Mouse (Mus musculus): Measurements from ENCODE around the gene Gbf1.

The Gbf1 gene

DNA sequence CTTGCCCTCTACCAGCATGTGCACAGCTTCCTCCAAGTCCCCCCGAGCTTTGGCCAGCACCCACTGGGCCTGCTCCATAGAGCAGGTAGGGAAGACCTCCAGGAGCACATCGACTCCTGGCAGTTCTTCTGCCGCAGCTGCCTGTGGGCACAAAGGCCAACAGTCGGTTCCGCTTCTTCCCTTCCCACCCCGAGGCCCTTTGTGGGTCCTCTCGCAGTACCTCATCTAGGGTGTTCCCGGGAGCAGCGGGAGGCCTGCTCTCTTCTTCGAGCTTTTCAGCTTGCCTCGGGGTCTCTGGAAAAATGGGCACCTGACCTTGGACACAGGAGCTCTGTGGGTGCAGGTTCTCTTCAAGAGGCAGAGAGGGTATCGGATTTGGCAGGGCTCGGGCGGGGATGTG is 179.0 kb downstream of the Gbf1 start:
- DNase-seq (ENCODE audit: low spot score): no peak

- DNase-seq (ENCODE audit: low spot score): no peak
Observed at GRCm38 (mm10) chr19:46331936-46332335, 179.6 kb downstream of the Gbf1 start.

DNA sequence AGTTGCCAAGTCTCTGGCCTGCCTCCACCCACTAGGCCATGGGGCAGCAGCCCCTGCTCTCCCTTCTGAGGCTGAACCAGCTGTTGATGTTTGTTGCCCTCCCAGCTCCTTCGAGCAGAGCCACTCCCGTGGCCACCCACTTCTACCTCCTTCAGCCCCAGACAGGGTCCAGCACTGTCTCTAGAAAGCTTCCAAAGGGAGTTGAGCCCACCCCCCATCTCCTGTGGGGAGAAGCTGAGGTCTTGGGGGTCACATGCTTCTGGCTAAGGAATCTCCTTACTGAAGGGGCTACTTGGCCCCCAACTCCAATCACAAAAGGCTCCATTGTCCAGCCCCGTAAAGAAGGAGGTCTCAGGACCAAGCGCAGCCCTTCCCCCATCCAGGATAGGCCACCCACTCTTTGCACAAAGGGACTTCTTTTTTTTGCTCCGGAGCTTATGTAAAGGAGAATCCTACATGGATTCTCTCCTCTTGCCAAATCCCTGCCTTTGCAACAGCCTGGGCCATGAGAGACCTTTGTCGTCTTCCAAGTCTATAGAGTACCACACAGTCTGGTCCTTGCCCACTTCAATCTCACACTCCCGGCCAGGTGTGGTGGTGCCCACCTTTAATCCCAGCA is 180.5 kb downstream of the Gbf1 start:
- DNase-seq (ENCODE audit: low spot score): no peak

DNA sequence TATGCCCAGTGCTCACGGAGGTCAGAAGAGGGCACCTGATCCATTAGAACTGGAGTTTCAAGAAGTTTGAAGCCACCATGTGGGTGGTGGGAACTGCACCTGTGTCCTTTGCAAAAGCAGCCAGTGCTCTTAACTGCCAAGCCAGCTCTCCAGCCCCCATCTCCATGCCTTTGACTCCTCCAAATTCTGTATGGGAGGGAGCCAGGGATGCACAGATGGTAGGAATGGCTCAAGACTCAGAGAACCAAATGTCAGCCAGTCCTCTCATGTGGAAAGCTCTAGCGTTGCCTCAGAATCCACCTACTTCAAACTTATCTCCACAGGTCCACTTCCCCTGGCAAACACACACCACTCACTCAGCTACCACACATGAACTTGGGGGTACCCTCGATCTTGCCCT is 181.6 kb downstream of the Gbf1 start:
- no peak for DNase-seq (ENCODE audit: low spot score)
